Mouse (Mus musculus) heart, embryonic 15.5 days (tissue): ENCODE data around the gene Shc3. TPM values are rescaled to one million over a fixed set of nuclear protein-coding genes. Genes with fewer than 3 reads are reported as not detected.

Experiments
- ATAC-seq: fragments of 200-750 bp; cut with Nextera tagmentation; replicated peaks from 2 replicates; pipeline ENCODE4 v1.8.0; 2017; ENCODE audit warnings: low read depth, moderate TSS enrichment; ENCODE audit not compliant: insufficient number of reproducible peaks, insufficient read depth, low FRiP score
- H3K27ac ChIP-seq: fragments of 300-500 bp; sonication (generic); 2 replicates; pipeline ENCODE4 v1.5.1; 2015; ENCODE audit warnings: mild to moderate bottlenecking, inconsistent platforms
- H3K27me3 ChIP-seq: fragments of 300-500 bp; sonication (generic); 2 replicates; pipeline ENCODE4 v1.6.1; 2015; ENCODE audit warnings: inconsistent platforms
- H3K36me3 ChIP-seq: fragments of 300-500 bp; sonication (generic); 2 replicates; pipeline ENCODE4 v1.6.1; 2015; ENCODE audit warnings: mild to moderate bottlenecking, inconsistent platforms
- H3K4me1 ChIP-seq: fragments of 300-500 bp; sonication (generic); replicated peaks from 2 replicates; pipeline ENCODE4 v1.6.1; 2015; ENCODE audit warnings: inconsistent platforms
- H3K4me2 ChIP-seq: fragments of 300-500 bp; sonication (generic); 2 replicates; pipeline ENCODE4 v1.6.1; 2015; ENCODE audit warnings: inconsistent platforms, mild to moderate bottlenecking, moderate library complexity
- H3K4me3 ChIP-seq: fragments of 300-500 bp; sonication (generic); 2 replicates; pipeline ENCODE4 v1.5.1; 2015; ENCODE audit warnings: mild to moderate bottlenecking, inconsistent platforms
- H3K9ac ChIP-seq: fragments of 300-500 bp; sonication (generic); 2 replicates; pipeline ENCODE4 v1.6.1; 2015; ENCODE audit warnings: mild to moderate bottlenecking, inconsistent platforms
- H3K9me3 ChIP-seq: fragments of 300-500 bp; sonication (generic); replicated peaks from 2 replicates; pipeline ENCODE4 v1.6.1; 2016; ENCODE audit warnings: inconsistent platforms
- WGBS: fragments of 180-500 bp; shearing (Covaris S2); methylation state at CpG from one replicate; pipeline ENCODE4 v1.1.7; 2015; ENCODE audit warnings: mixed read lengths; 5-methylcytosine and 5-hydroxymethylcytosine counted together
- polyA plus RNA-seq: library from polyadenylated mRNA; unstranded; fragments of >200 nt; fragmentation: Nextera tagmentation; extraction: Ambion mirVana; gene quantifications from 2 replicates; pipeline ENCODE4 v1.2.1, GENCODE M21; 2015

Gene Shc3
- polyA plus RNA-seq, 1 experiment from 2014 or later = 0.19 TPM

GRCm38 (mm10) chr13:51400186-51400719 is 169.0 kb downstream of the Shc3 start:
- 0 out of 2 replicates have a peak overlapping the region, but pooled peaks have one; percentile 9 for H3K27ac ChIP-seq
- ATAC-seq = peak; percentile 58; the same call in 1 of the 2 replicates
- H3K4me3 ChIP-seq = peak overlapping the region; percentile 47
- peak overlapping the region; percentile 83 for H3K4me2 ChIP-seq
- H3K9ac ChIP-seq = peak overlapping the region; percentile 44
- 22% methylated on average over 14 of the region's 14 CpGs for WGBS
- H3K27me3 ChIP-seq = no peaks in the 10 kb centered on the region
- H3K36me3 ChIP-seq = no peaks in the 10 kb centered on the region
- H3K4me1 ChIP-seq = peaks cover 15% of the 10 kb centered on the region
- H3K9me3 ChIP-seq = no peaks in the 10 kb centered on the region

- Histone ChIP-seq H3K4me2 (no peak overlapping the region), H3K36me3 (no peaks in the 10 kb centered on the region), H3K4me3 (no peak overlapping the region), H3K9me3 (no peaks in the 10 kb centered on the region), H3K27ac (no peak overlapping the region), H3K27me3 (no peaks in the 10 kb centered on the region), H3K4me1 (peaks cover 12% of the 10 kb centered on the region), H3K9ac (no peak overlapping the region)
- 90% methylated on average over 3 of the region's 3 CpGs for WGBS
- ATAC-seq = no peak
These were observed 169.7 kb downstream of the Shc3 start for GRCm38 (mm10) chr13:51399562-51399961.

GRCm38 (mm10) chr13:51397861-51398260 is 171.4 kb downstream of the Shc3 start:
- 59% methylated on average over 6 of the region's 6 CpGs for whole genome bisulfite sequencing

GRCm38 (mm10) chr13:51392256-51392655 is 177.0 kb downstream of the Shc3 start:
- H3K36me3 ChIP-seq = no peaks in the 10 kb centered on the region
- H3K4me1 ChIP-seq = peaks cover 4% of the 10 kb centered on the region; the same call in 1 of the 2 replicates
- 60% methylated on average over 1 of the region's 1 CpGs for WGBS
- no peak overlapping the region for H3K9ac ChIP-seq
- no peak overlapping the region for H3K4me3 ChIP-seq
- no peak overlapping the region for H3K27ac ChIP-seq
- no peak for ATAC-seq
- no peaks in the 10 kb centered on the region for H3K9me3 ChIP-seq
- H3K4me2 ChIP-seq = no peak overlapping the region
- H3K27me3 ChIP-seq = no peaks in the 10 kb centered on the region

More at GRCm38 (mm10) chr13:51397861-51398260, 171.4 kb downstream of the Shc3 start:
- Histone ChIP-seq H3K4me1 (peaks cover 12% of the 10 kb centered on the region), H3K9me3 (no peaks in the 10 kb centered on the region), H3K36me3 (no peaks in the 10 kb centered on the region), H3K27me3 (no peaks in the 10 kb centered on the region), H3K9ac (no peak overlapping the region), H3K4me2 (no peak overlapping the region), H3K27ac (no peak overlapping the region), H3K4me3 (no peak overlapping the region)
- ATAC-seq = no peak

- ATAC-seq = no peak
- H3K36me3 ChIP-seq = no peaks in the 10 kb centered on the region
- WGBS = 85% methylated on average over 6 of the region's 6 CpGs
- no peak overlapping the region for H3K9ac ChIP-seq
- peaks cover 4% of the 10 kb centered on the region; the same call in 1 of the 2 replicates for H3K4me1 ChIP-seq
- no peak overlapping the region for H3K27ac ChIP-seq
- no peaks in the 10 kb centered on the region for H3K9me3 ChIP-seq
- H3K4me2 ChIP-seq = no peak overlapping the region
- H3K27me3 ChIP-seq = no peaks in the 10 kb centered on the region
- no peak overlapping the region for H3K4me3 ChIP-seq
These were observed 177.8 kb downstream of the Shc3 start for GRCm38 (mm10) chr13:51391359-51391916.

GRCm38 (mm10) chr13:51390398-51390797 is 178.8 kb downstream of the Shc3 start:
- no peak overlapping the region for H3K4me2 ChIP-seq
- no peak overlapping the region for H3K27ac ChIP-seq
- H3K9me3 ChIP-seq = no peaks in the 10 kb centered on the region
- H3K4me3 ChIP-seq = no peak overlapping the region
- H3K9ac ChIP-seq = no peak overlapping the region
- H3K4me1 ChIP-seq = peaks cover 4% of the 10 kb centered on the region; the same call in 1 of the 2 replicates
- ATAC-seq = no peak
- H3K27me3 ChIP-seq = no peaks in the 10 kb centered on the region
- H3K36me3 ChIP-seq = no peaks in the 10 kb centered on the region
- WGBS = 50% methylated on average over 4 of the region's 4 CpGs

GRCm38 (mm10) chr13:51387908-51388307 is 181.3 kb downstream of the Shc3 start:
- no peak overlapping the region for H3K9ac ChIP-seq
- no peak overlapping the region for H3K27ac ChIP-seq
- H3K9me3 ChIP-seq = no peaks in the 10 kb centered on the region
- no peak overlapping the region for H3K4me3 ChIP-seq
- H3K4me1 ChIP-seq = peaks cover 4% of the 10 kb centered on the region; the same call in 1 of the 2 replicates
- 26% methylated on average over 4 of the region's 4 CpGs for WGBS
- H3K36me3 ChIP-seq = no peaks in the 10 kb centered on the region
- H3K4me2 ChIP-seq = no peak overlapping the region
- H3K27me3 ChIP-seq = no peaks in the 10 kb centered on the region
- no peak for ATAC-seq

- H3K9me3 ChIP-seq = no peaks in the 10 kb centered on the region
- H3K4me1 ChIP-seq = peaks cover 7% of the 10 kb centered on the region; the same call in 1 of the 2 replicates
- H3K27ac ChIP-seq = no peak overlapping the region
- no peak overlapping the region for H3K4me3 ChIP-seq
- H3K36me3 ChIP-seq = no peaks in the 10 kb centered on the region
- ATAC-seq = no peak
- no peak overlapping the region for H3K9ac ChIP-seq
- no peak overlapping the region for H3K4me2 ChIP-seq
- H3K27me3 ChIP-seq = no peaks in the 10 kb centered on the region
- 81% methylated on average over 2 of the region's 2 CpGs for whole genome bisulfite sequencing
These were observed 184.3 kb downstream of the Shc3 start for GRCm38 (mm10) chr13:51384899-51385298.

GRCm38 (mm10) chr13:51381498-51381897 is 187.7 kb downstream of the Shc3 start:
- WGBS = 87% methylated on average over 6 of the region's 6 CpGs

More at GRCm38 (mm10) chr13:51381498-51381897, 187.7 kb downstream of the Shc3 start:
- Histone ChIP-seq H3K4me1 (peaks cover 29% of the 10 kb centered on the region), H3K4me3 (no peak overlapping the region), H3K9me3 (no peaks in the 10 kb centered on the region), H3K4me2 (no peak overlapping the region), H3K27ac (no peak overlapping the region), H3K9ac (no peak overlapping the region), H3K27me3 (no peaks in the 10 kb centered on the region), H3K36me3 (no peaks in the 10 kb centered on the region)
- no peak for ATAC-seq

Other genes with a start within 250 kb of the Shc3 start
- gene S1pr3, start 160.8 kb downstream of the Shc3 start, polyA plus RNA-seq = 18.8 and 33.9 TPM in 2 replicates
- 221 and 236 TPM in 2 replicates for gene Cks2, start 75.8 kb upstream of the Shc3 start, polyA plus RNA-seq
- 25.9 and 26.5 TPM in 2 replicates for gene Secisbp2, start 82.3 kb upstream of the Shc3 start, polyA plus RNA-seq
- gene Sema4d, start 224.3 kb upstream of the Shc3 start, polyA plus RNA-seq = 14.7 and 19.8 TPM in 2 replicates